Mouse (Mus musculus) cerebellum, adult 2 months (tissue): ENCODE measurements around the gene Myo10.

Experiments used
- CTCF ChIP-seq: fragments of 200-500 bp; IDR thresholded peaks from 2 replicates; pipeline ENCODE4 v1.5.1; 2011; ENCODE audit warnings: low read depth, mild to moderate bottlenecking, control low read depth, low read length, moderate library complexity, borderline replicate concordance; ENCODE audit not compliant: insufficient read depth
- POLR2A ChIP-seq: fragments of 200-500 bp; IDR thresholded peaks from 2 replicates; pipeline ENCODE4 v1.6.1; 2011; ENCODE audit warnings: low read length, control low read depth, borderline replicate concordance; ENCODE audit not compliant: insufficient read depth

- TF ChIP-seq CTCF, result no peak
- no peak for TF ChIP-seq POLR2A
These were observed 106.2 kb downstream of the Myo10 start for GRCm38 (mm10) chr15:25728501-25728900.
